Mouse (Mus musculus): ENCODE measurements around the gene Xaf1.

The Xaf1 gene

DNA sequence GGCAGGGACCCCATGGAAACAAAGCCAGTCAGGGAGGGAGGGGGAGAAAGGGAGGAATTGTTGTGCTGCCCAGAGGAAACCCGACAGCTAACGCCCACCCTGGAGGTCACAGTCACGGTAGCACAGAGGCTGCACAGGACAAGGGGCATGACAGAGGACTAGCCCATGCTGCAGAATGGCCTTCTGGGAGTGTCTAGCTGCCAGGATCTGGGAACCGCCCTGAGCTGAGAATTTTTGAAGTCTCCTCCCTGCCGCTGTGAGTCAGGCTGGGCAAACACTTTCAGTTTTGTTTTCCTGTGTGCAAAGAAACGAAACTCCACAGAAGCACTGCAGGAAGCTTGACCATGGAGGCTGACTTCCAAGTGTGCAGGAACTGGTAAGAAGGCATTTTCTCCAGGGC lies at the start of gene Xaf1:
Xaf1 (plus strand) TSS at position 296 of the 400 bp plus-strand sequence.
- peak; percentile 21 to 52 for DNase-seq (ENCODE audit: low read depth in 1 of 2, low spot score in 2 of 2)

DNA sequence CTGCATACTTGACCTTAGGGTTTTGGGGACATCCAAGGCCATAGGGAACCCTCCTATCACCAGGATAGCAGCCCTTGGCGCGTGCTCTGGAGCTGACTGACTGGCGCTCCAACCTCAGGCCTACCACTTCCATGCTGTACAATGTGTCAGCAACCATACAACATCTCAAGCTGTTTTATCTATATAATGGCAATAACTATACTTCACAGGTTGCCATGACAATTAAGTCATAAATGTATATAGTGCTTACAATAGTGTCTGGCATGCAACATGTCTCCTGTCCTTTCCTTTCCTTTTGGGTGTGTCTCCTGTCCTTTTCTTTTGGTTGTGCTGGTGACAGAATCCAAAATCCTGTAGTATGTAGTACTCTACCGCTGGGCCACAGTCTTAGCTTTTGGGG lies 45.8 kb upstream of the Xaf1 start:
- no peak for DNase-seq (ENCODE audit: low read depth in 1 of 2, low spot score in 2 of 2)

DNA sequence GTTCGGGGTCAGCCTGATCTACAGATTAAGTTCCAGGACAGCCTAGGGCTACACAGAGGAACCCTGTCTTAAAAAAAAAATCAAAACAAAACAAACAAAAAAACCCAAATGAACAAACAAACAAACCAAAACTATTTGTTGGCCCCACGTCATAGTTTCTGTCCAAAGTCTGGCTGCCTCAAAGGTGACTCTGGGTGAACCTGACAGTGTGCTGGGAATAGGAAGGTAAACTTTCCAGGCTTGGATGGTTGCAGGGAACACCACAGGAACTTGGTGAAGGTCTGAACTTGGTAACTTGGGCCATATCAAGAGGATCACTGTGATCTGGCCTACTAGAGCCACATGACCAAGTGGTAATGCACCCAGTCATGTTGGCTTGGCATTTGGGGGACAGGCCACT lies 45.0 kb upstream of the Xaf1 start:
- no peak for DNase-seq (ENCODE audit: low read depth in 1 of 2, low spot score in 2 of 2)

DNA sequence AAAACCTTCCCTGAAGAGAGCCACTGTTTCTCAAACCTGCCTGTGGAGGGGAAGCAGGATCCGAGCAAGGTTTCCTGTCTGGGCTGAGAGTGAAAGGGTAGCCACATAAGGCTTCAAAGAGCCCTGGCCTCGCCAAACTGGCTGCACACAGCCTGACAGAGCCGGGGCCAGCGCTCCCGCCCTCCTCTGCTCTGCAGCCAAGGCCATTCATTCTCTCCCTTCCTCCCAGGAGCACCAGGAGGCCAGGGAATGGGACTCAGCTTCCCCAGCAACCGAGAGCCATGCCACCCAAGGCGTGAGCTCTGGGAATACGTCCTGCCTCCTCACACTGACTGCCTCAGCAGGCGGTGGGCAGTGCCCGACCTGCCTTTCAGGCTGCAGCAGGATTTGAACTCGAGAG lies 35.9 kb upstream of the Xaf1 start:
- DNase-seq (ENCODE audit: low read depth in 1 of 2, low spot score in 2 of 2) = no peak

DNA sequence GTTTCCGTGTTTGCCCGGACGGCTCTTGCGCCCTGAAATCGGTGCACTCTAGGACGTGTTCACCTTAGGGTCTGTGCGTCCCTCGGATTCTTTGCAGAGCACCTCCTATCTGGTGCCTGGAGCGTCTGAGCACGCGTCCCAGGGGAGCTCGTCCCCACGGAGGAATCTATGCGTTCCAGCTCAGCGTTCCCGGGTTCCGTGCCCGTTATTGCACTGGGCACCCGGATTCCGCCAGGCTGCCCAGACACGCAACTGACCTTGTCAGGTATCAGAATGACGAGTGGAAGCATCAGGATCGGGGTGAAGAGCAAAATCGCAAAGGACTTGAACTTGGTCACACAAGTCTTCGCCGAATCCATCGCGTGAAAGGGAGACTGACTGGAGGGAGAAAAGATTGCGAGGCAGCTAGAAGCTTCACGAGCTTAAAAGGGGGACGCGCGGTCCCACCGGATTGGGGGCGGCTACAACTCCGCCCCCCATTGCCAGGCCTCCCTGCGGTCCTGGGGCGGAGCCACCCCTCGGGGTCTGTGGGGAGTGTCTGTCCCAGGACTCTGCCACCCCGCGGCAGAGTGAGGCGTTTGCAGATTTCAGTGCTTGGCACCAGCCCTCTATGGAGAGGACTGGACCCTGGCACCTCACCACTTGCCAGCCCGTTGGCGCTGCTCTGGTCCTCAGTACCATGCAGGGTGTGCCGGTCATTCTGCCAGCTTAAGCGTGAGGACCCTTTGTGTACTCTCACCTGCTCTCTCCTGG lies 35.0 kb upstream of the Xaf1 start:
- no peak for DNase-seq (ENCODE audit: low read depth in 1 of 2, low spot score in 2 of 2)

DNA sequence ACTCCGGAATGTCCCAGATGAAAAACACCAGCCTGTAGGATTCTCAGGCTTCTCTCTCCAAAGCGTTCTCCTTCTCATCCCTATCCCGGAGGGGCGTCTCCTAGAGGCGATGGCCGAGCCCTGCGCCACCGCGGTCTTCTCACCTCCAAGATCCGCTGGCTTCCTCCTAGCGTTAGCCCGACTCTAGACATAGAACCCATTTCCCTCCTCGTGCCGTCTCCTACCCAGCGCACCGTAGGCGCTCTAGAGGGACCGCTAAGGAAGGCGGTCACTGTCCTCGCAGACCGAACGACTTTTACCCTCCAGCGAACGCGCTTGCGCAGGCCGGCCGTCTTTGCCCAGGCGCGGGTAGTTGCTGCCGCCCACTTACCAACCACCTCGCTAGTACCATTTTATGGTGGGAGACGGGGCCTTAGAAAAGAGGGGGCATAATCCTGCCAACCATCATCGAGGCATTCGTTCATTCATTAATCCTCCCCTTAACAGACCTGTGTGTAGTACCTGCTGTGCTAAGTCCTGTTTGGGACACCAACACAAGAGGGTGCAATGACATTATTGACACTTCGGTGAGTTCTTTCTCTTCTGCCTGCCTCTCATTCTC lies 34.4 kb upstream of the Xaf1 start, which contains the start of gene Slc13a5:
Slc13a5 (minus strand) TSS at position 263 of the 601 bp plus-strand sequence.
- DNase-seq (ENCODE audit: low read depth in 1 of 2, low spot score in 2 of 2) = no peak

DNA sequence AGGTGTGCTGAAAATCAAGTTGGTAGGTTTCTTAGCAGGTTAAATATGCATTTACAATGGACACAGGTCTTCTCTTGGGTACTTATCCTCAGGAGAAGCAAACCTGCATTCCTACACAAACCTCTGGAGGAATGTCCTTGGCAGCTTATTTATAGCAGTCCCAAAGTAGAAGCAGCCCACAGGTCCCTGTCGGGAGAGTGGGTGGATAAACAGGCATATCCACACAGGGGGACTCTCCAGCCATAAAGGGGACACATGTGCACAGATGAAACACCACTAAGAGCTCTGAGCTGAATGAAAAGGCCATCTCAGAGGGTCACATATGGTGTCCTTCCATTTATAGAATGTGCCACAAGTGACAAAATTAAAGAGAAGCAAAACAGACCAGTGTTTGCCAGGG lies 29.7 kb upstream of the Xaf1 start:
- DNase-seq (ENCODE audit: low read depth in 1 of 2, low spot score in 2 of 2) = no peak

DNA sequence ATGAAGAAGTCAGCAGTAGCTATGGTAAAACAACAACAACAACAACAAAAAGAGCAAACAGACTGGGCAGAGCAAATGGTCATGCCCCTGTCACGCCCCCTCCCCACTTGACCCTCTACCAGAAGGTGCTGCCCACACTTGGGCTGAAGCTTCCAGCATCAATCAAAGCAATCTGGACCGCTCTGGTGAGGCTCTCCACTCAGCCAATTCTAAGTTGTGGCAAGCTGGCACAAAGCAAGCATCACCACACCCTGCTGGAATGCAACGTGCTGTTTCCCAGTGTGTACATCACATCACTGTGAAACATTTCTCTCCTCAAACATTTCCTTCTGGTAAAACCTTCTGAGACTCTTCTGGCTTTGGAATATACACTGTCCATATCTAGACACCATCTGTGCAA lies 28.1 kb upstream of the Xaf1 start:
- no peak for DNase-seq (ENCODE audit: low read depth in 1 of 2, low spot score in 2 of 2)

DNA sequence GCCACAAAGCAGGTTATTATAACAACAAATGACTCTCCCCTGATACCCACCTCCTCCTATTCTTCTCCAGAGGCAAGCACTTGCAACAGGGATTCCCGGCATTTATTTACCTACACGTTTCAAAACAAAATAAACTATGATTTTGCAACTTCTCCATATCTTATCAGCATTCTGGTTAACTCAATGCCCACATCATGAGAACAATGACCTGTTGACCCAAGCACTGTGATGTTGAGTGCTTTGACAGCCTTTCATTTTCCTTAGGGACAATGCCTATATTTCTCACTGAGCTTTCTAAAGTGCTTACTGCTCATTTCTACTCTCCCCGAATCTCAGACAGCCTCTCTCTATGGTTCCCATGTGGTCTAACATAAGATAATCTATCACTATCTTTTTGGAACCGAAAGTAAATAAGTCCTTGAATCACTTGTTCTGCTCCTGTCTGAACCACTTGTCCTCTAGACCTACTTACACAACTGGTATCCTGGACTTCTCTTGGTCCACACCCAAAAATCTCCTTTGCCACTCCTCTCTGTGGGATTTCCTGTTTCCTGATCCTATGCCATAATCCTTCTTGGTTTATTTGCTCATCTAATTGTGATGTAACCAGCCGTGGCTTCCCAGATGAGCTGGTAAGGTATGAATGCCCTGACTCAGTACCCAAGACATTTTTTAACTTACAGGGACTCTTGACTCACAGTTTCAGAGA lies 20.1 kb upstream of the Xaf1 start:
- no peak for DNase-seq (ENCODE audit: low read depth in 1 of 2, low spot score in 2 of 2)

DNA sequence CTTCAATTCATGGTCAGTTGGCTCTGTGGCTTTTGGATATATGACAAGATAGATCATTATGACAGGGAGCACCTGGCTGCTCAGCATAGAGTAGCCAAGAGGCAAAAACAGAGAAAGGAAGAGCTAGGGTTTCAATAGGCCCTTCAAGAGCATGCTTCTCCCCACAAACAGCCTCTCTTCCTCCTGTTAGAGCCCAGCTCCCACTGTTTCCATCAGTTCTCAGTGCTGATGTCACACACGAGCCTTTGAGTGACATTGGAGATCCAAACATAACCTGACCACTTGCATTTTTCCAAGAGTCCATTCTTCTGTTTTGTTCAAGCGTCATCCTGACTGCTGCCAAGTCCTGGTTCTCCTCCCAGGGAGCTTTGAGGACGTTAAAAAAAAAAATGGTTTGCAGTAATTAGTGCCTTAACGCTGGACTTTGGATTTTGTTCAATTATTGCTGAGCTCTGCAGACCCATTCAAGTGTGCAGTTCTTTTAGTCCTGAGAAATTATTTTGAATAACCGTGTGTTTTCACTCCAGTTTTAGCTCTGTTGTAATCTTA lies 19.5 kb upstream of the Xaf1 start:
- DNase-seq (ENCODE audit: low read depth in 1 of 2, low spot score in 2 of 2) = no peak

DNA sequence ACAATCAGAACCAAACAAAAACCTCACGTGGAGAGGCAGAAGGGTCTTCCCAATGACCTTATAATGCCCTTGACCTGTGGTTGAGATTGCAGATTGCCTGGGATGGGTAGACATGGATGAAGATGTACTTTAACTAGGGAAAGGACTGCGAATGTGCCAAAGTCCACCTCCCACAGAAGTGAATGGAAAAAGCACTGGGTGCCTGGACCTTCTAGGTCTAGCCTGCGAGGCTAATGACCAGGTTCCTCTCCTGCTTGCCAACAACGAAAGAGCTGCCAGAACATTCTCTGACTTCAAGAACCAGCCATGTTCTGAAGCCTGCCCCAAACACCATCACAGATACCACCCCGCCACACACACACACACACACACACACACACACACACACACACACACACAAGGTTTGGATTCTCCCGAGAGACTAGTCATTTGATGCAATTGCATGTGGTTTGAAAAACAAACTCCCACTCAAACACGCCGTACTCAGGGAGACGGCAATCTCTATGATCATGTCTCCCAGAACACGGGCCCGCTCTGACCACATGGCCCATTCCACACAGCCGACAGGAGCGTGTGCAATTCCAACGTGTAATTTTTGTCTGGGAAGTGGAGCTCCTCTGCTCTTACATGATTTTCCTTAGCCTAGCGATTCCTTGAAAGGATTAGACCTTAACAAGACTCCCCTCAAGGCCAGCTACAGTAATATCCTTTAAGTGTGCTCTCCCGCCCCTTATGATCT lies 17.8 kb upstream of the Xaf1 start:
- no peak for DNase-seq (ENCODE audit: low read depth in 1 of 2, low spot score in 2 of 2)

DNA sequence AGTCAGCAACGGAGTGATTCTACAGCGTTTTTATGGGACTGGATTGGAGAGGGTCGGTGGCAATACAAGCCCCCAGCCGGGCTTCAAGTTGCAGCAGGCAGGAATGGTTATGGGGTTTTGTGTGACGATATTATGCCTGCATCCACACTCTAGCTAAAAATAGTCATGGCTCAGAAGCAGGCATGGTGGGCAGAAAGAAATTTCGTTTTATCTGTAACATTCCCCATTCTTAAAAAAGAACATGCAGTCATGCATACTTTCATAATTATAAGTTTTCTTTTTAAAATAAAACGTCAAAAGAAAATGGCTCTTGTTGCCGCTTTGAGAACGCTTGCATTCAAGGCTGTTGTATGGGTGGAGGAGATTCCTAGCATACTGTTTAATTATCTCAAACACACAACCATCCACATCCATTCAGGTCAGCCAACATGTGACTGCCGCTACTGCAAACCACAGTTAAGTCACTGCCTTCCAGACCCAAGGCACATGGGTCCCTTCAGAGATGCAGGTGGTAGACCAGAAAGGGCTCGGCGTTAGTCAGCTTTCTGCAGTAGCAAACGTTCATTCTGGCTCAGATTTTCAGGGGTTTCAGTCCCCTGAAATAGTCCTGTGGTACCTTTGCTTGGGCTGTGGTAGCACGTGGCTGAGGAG lies 16.8 kb upstream of the Xaf1 start:
- no peak for DNase-seq (ENCODE audit: low read depth in 1 of 2, low spot score in 2 of 2)

DNA sequence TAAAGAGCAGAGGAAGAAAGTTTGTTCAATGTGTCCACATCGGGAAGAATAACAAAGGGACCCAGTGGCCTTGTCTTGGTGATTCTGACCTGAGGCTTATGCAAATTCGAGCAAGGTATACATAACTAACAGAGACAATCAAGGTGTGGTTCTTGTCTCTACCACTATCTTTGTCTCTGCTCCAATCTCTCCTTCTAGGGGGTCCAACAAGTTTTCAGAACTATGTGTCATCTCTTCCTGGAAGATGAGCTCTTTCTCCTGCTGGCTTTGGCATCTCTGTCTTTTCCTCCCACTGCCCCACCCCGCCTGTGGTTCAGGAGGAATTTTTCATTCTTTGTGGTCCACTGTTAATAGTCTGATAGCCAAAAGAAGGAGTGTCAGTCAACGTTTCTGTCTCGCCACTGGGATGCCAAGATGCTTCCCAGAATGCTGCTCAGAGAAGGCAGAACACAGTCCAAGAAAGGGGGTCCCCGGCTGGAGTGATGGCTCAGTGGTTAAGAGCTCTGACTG lies 15.4 kb upstream of the Xaf1 start:
- DNase-seq (ENCODE audit: low read depth in 1 of 2, low spot score in 2 of 2) = no peak

DNA sequence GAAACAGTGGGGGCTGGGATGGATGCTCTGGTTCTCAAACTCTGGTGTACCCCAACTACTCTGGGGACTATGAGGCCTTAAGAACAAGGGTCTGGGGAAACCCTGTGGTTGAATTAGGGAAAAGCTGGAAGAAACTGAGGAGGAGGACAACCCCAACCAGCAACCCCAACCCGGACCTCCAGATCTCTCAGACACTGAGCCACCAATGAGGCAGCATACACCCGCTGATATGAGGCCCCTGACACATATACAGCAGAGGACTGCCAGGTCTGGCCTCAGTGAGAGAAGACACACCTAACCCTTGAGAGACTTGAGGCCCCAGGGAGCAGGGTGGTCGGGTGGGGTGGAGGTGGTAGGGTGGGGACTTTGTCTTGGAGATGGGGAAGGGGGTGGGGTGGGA lies 14.8 kb upstream of the Xaf1 start:
- DNase-seq (ENCODE audit: low read depth in 1 of 2, low spot score in 2 of 2) = no peak

DNA sequence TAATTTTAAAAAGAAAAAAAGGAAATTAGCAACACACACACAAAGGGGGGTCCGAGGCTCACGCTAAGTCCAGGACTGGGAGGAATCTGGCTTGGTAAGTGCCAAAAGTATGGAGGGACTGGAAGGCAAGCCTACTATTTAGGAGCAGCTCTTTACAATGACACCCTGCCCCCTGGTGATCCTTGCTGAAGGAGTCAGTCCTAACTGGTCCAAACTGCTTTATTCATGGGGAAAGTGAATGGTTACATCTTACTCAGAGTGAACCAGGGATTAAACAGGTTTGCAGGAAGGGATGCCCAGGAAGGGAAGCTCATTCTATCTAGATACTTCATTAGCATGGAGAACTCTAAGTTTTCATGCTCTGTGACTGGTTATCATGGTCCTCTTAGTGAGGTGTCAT lies 14.3 kb upstream of the Xaf1 start:
- no peak for DNase-seq (ENCODE audit: low read depth in 1 of 2, low spot score in 2 of 2)

DNA sequence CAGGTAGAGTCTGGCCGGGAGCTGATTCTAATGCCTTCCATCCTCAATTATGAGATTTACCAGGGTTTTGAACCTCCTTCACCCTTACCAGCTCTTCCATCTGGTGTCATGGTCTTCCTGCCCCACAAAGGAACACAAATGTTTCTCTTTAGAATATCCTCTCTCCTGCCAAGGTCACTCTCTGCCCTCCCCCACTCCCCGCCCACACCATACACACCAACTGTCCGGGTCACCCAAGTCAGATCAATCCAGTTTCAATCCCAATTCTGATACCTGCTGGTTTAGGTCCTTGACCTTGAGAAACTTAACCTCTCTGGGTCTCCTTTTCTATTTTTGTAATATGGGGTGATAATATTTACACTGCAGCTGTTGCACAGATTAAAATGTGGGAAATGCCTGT lies 13.9 kb upstream of the Xaf1 start:
- no peak for DNase-seq (ENCODE audit: low read depth in 1 of 2, low spot score in 2 of 2)

DNA sequence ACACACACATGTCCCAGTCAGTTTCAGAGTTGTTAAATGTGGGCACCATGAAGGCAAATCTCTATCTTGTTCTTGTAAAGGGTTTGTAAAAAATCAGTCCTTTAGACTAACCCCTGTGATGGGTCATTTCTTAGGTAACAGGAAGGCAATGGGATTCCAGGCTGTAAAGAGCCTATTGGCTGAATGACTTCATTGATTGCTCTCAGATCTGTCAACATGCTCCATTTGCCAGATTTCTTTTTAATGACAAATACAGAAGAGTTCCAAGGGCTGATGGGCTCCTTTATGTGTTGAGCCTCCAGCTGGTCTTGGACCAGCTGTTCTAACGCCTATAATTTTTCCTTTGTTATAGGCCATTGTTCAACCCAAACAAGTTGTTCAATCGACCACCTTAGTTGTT lies 8.3 kb upstream of the Xaf1 start:
- no peak for DNase-seq (ENCODE audit: low read depth in 1 of 2, low spot score in 2 of 2)

DNA sequence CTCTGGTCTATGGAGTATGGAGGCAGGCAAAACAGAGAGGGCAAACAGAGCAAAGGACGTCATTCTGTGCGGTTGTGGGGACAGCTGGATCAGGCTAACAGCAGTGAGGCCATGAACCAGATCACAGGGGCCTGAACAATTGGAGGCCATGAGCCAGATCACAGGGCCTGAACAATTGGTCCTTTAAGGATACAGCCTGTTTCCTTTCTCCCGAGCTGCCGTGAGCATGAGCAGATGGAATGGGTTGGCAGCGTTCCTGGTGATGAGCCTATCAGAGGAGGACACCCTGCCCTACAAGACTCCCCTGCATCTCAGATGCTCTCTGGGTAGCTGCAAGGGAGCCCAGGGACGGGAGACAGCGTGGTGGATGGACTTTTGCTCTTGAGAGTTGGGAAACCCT lies 801 bp downstream of the Xaf1 start:
- no peak for DNase-seq (ENCODE audit: low read depth in 1 of 2, low spot score in 2 of 2)

DNA sequence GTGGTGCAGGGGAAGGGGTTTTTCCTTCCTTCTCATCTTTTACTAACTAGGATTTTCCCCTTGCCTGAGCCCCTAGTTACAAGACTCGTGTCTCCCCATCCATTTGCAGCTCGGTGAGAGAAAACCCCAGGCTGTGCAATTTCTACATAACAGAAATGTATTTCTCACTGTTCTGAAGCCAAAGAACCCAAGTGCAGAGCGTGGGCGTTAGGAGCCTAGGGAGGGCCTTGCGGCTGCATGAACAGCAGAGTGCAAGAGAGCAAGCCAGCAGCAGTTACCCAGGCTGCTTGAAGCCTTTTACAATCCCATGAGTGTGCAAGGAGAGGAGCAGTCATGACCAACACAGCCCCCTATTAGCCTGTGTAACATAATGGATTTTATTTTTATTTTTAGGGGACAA lies 6.0 kb downstream of the Xaf1 start:
- no peak for DNase-seq (ENCODE audit: low read depth in 1 of 2, low spot score in 2 of 2)

DNA sequence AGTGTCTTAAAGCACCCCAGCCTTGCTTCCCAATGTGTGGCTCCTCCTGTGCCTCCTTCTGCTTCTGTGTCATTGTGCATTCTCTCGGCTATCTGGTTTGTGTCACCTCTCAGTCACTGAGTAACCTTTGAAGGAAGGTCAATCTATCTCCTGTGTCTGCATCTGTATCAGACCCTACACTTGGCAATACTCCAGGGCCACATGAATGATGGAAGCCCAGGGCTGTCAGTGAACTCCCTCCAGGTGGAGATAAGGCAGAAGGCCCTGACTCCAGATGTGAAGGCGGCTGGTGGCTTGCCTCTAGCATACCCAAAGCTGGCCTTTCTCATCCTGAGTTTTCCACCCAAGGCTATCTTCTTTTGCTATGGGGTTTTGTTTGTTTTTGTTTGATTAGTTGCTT lies 7.6 kb downstream of the Xaf1 start:
- DNase-seq (ENCODE audit: low read depth in 1 of 2, low spot score in 2 of 2) = no peak

DNA sequence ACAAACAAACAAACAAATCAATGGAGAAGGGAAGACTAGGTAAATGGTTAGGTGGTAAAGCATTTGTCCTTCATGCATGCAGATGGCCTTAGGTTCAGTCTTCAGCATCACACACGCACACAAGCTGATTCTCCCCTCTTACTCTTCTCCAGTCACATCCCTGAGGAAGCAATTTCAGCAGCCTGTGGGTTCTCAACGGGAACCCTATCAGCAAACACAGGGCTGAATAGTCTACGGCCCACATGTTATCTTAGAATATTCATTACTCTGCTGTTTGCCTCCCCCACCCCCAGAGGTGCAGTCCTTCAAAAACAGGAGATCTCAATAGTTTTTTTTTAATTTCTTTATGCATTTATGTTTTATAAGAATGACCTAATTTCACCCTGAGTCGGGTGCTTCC lies 9.1 kb downstream of the Xaf1 start:
- no peak for DNase-seq (ENCODE audit: low read depth in 1 of 2, low spot score in 2 of 2)
